Mouse (Mus musculus) liver, embryonic 14.5 days (tissue): Measurements from ENCODE around the gene Lysmd4.

Experiments used
- CTCF ChIP-seq: IDR thresholded peaks from 2 replicates; pipeline ENCODE4 v1.5.1; 2016; ENCODE audit warnings: antibody characterized with exemption, low read depth, control low read depth
- EP300 ChIP-seq: IDR thresholded peaks from 2 replicates; pipeline ENCODE4 v1.6.1; 2016; ENCODE audit warnings: antibody characterized with exemption, low read depth

DNA sequence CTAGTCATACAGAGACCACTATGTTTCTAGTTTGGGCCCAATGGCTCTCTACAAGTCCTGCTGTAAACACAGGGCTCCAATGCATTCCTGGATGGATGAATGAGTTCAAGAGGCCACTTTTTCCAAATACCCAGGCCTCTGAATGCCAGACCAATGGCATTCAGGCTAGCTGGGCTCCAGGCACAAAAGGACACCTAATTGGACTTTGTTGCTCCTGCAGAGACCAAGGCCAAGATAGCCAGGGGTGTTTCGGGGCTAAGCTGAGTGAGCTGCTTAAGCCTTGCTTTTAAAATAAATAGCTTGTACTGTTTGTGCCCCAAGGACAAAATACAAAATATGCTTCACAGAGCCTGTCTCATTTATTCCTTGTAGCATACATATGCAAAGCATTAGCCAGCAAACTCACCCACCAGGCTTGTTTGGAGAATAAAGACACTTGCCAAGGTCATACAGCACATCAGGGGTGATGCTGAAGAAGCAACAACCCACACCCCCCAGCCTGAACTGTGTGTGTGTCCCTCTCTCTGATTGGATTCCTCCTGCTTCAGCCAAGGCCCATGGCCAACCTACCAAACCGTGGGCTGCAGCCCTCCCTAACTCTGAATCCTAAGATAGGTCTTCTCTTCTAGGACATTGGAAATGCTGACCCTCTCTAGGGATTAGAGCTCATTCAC is 48.7 kb upstream of the Lysmd4 start:
- TF ChIP-seq CTCF = no peak
- no peak for TF ChIP-seq EP300
